Mouse (Mus musculus): Measurements from ENCODE around the gene Ccdc93.

GRCm38 (mm10) chr1:121461895-121462294 is 31.0 kb downstream of the Ccdc93 start:
- no peak for TF ChIP-seq CTCF (IDR thresholded peaks at IDR 0.05)
- no peak for TF ChIP-seq EP300 (IDR thresholded peaks at IDR 0.05)
